Mouse (Mus musculus) embryonic facial prominence, embryonic 15.5 days (tissue): Measurements from ENCODE around the gene Acad12. TPM values are rescaled to one million over a fixed set of nuclear protein-coding genes. Genes with fewer than 3 reads are reported as not detected.

Experiments
- ATAC-seq: fragments of 200-750 bp; cut with Nextera tagmentation; 2 replicates; pipeline ENCODE4 v1.8.0; 2017; ENCODE audit warnings: low read depth, moderate TSS enrichment; ENCODE audit not compliant: insufficient number of reproducible peaks, low FRiP score, low TSS enrichment
- H3K27ac ChIP-seq: fragments of 300-500 bp; sonication (generic); replicated peaks from 2 replicates; pipeline ENCODE4 v1.5.1; 2015; ENCODE audit warnings: mild to moderate bottlenecking, inconsistent platforms
- H3K27me3 ChIP-seq: fragments of 300-500 bp; sonication (generic); 2 replicates; pipeline ENCODE4 v1.6.1; 2015; ENCODE audit warnings: inconsistent platforms
- H3K36me3 ChIP-seq: fragments of 300-500 bp; sonication (generic); 2 replicates; pipeline ENCODE4 v1.6.1; 2015; ENCODE audit warnings: mild to moderate bottlenecking, inconsistent platforms
- H3K4me1 ChIP-seq: fragments of 300-500 bp; sonication (generic); 2 replicates; pipeline ENCODE4 v1.6.1; 2015; ENCODE audit warnings: inconsistent platforms
- H3K4me2 ChIP-seq: fragments of 300-500 bp; sonication (generic); replicated peaks from 2 replicates; pipeline ENCODE4 v1.6.1; 2015; ENCODE audit warnings: mild to moderate bottlenecking, inconsistent platforms
- H3K4me3 ChIP-seq: fragments of 300-500 bp; sonication (generic); replicated peaks from 2 replicates; pipeline ENCODE4 v1.5.1; 2015; ENCODE audit warnings: mild to moderate bottlenecking, inconsistent platforms
- H3K9ac ChIP-seq: fragments of 300-500 bp; sonication (generic); 2 replicates; pipeline ENCODE4 v1.6.1; 2015; ENCODE audit warnings: inconsistent platforms
- H3K9me3 ChIP-seq: fragments of 300-500 bp; sonication (generic); replicated peaks from 2 replicates; pipeline ENCODE4 v1.6.1; 2016; ENCODE audit warnings: inconsistent platforms
- WGBS: fragments of 180-500 bp; shearing (Covaris S2); methylation state at CpG from one replicate; pipeline ENCODE4 v1.1.7; 2015; 5-methylcytosine and 5-hydroxymethylcytosine counted together
- polyA plus RNA-seq: library from polyadenylated mRNA; unstranded; fragments of >200 nt; fragmentation: Nextera tagmentation; extraction: Ambion mirVana; gene quantifications from 2 replicates; pipeline ENCODE4 v1.2.1, GENCODE M21; 2015

The Acad12 gene
- polyA plus RNA-seq, 1 experiment from 2014 or later: 2.4 TPM

- Histone ChIP-seq H3K9me3 (no peaks in the 10 kb centered on the region), H3K36me3 (no peaks in the 10 kb centered on the region), H3K9ac (peak within 1 kb of the TSS; percentile 52), H3K27ac (peak within 1 kb of the TSS; percentile 84), H3K27me3 (no peaks in the 10 kb centered on the region), H3K4me2 (peak within 1 kb of the TSS; percentile 89), H3K4me3 (peak within 1 kb of the TSS; percentile 63), H3K4me1 (peaks cover 22% of the 10 kb centered on the region)
- 2% methylated on average over 47 of the region's 47 CpGs for WGBS
- ATAC-seq: peak; percentile 87
Observed at GRCm38 (mm10) chr5:121593451-121594401, 25.0 kb downstream of the Acad12 start, which contains the start of gene Aldh2. Aldh2 (minus strand) TSS chr5:121593824.

GRCm38 (mm10) chr5:121592816-121593407, 25.8 kb downstream of the Acad12 start:
- H3K27ac ChIP-seq: peak overlapping the region; percentile 84
- no peaks in the 10 kb centered on the region for H3K36me3 ChIP-seq
- H3K9ac ChIP-seq: peak overlapping the region; percentile 52
- H3K27me3 ChIP-seq: no peaks in the 10 kb centered on the region
- H3K4me3 ChIP-seq: peak overlapping the region; percentile 63
- ATAC-seq: 0 out of 2 replicates have a peak, but pooled peaks have one; percentile 40
- no peaks in the 10 kb centered on the region for H3K9me3 ChIP-seq
- peak overlapping the region; percentile 89 for H3K4me2 ChIP-seq
- H3K4me1 ChIP-seq: peaks cover 22% of the 10 kb centered on the region
- 2% methylated on average over 33 of the region's 33 CpGs for WGBS

- H3K27ac ChIP-seq: no peak overlapping the region
- no peaks in the 10 kb centered on the region for H3K36me3 ChIP-seq
- no peaks in the 10 kb centered on the region for H3K9me3 ChIP-seq
- WGBS: 47% methylated on average over 11 of the region's 11 CpGs
- peaks cover 25% of the 10 kb centered on the region for H3K4me1 ChIP-seq
- H3K4me3 ChIP-seq: peak overlapping the region; percentile 63
- H3K4me2 ChIP-seq: peak overlapping the region; percentile 89
- no peak for ATAC-seq
- no peaks in the 10 kb centered on the region for H3K27me3 ChIP-seq
- H3K9ac ChIP-seq: no peak overlapping the region
Observed at GRCm38 (mm10) chr5:121592064-121592815, 26.5 kb downstream of the Acad12 start.

- Histone ChIP-seq H3K9ac (no peak overlapping the region), H3K36me3 (no peaks in the 10 kb centered on the region), H3K4me2 (no peak overlapping the region), H3K4me3 (no peak overlapping the region), H3K27ac (no peak overlapping the region), H3K4me1 (peaks cover 31% of the 10 kb centered on the region), H3K9me3 (no peaks in the 10 kb centered on the region), H3K27me3 (no peaks in the 10 kb centered on the region)
- WGBS: 68% methylated on average over 11 of the region's 11 CpGs
- no peak for ATAC-seq
Observed at GRCm38 (mm10) chr5:121591417-121592063, 27.2 kb downstream of the Acad12 start.

- peaks cover 39% of the 10 kb centered on the region for H3K4me1 ChIP-seq
- no peak for ATAC-seq
- H3K4me3 ChIP-seq: no peak overlapping the region
- 81% methylated on average over 6 of the region's 6 CpGs for WGBS
- no peak overlapping the region for H3K27ac ChIP-seq
- no peak overlapping the region for H3K9ac ChIP-seq
- no peak overlapping the region for H3K4me2 ChIP-seq
- no peaks in the 10 kb centered on the region for H3K27me3 ChIP-seq
- no peaks in the 10 kb centered on the region for H3K9me3 ChIP-seq
- H3K36me3 ChIP-seq: no peaks in the 10 kb centered on the region
Observed at GRCm38 (mm10) chr5:121589928-121590327, 28.8 kb downstream of the Acad12 start.

- H3K9ac ChIP-seq: no peak overlapping the region
- H3K36me3 ChIP-seq: no peaks in the 10 kb centered on the region
- H3K27ac ChIP-seq: peak overlapping the region; percentile 4; the same call in 1 of the 2 replicates
- no peaks in the 10 kb centered on the region for H3K27me3 ChIP-seq
- H3K9me3 ChIP-seq: no peaks in the 10 kb centered on the region
- peaks cover 25% of the 10 kb centered on the region for H3K4me1 ChIP-seq
- WGBS: 57% methylated on average over 6 of the region's 6 CpGs
- ATAC-seq: no peak
- no peak overlapping the region for H3K4me3 ChIP-seq
- no peak overlapping the region for H3K4me2 ChIP-seq
Observed at GRCm38 (mm10) chr5:121586400-121587039, 32.2 kb downstream of the Acad12 start.

GRCm38 (mm10) chr5:121585699-121586098, 33.0 kb downstream of the Acad12 start:
- Histone ChIP-seq H3K4me2 (no peak overlapping the region), H3K27ac (0 out of 2 replicates have a peak overlapping the region, but pooled peaks have one; percentile 4), H3K9ac (no peak overlapping the region), H3K4me1 (peaks cover 25% of the 10 kb centered on the region), H3K27me3 (no peaks in the 10 kb centered on the region), H3K4me3 (no peak overlapping the region), H3K9me3 (no peaks in the 10 kb centered on the region), H3K36me3 (peaks cover 5% of the 10 kb centered on the region)
- 90% methylated on average over 5 of the region's 5 CpGs for WGBS
- ATAC-seq: no peak

GRCm38 (mm10) chr5:121585005-121585404, 33.7 kb downstream of the Acad12 start:
- WGBS: 91% methylated on average over 10 of the region's 10 CpGs
- Histone ChIP-seq H3K9me3 (no peaks in the 10 kb centered on the region), H3K4me1 (peaks cover 25% of the 10 kb centered on the region)

GRCm38 (mm10) chr5:121583765-121584501, 34.8 kb downstream of the Acad12 start:
- H3K9me3 ChIP-seq: no peaks in the 10 kb centered on the region
- H3K27ac ChIP-seq: peak overlapping the region; percentile 17; the same call in 1 of the 2 replicates
- 49% methylated on average over 12 of the region's 12 CpGs for WGBS
- no peak overlapping the region for H3K9ac ChIP-seq
- H3K4me3 ChIP-seq: no peak overlapping the region
- peak; percentile 79; the same call in 1 of the 2 replicates for ATAC-seq
- H3K36me3 ChIP-seq: peaks cover 22% of the 10 kb centered on the region
- H3K27me3 ChIP-seq: no peaks in the 10 kb centered on the region
- H3K4me2 ChIP-seq: no peak overlapping the region
- peaks cover 25% of the 10 kb centered on the region for H3K4me1 ChIP-seq

More at GRCm38 (mm10) chr5:121585005-121585404, 33.7 kb downstream of the Acad12 start:
- Histone ChIP-seq H3K36me3 (peaks cover 12% of the 10 kb centered on the region), H3K27ac (no peak overlapping the region), H3K27me3 (no peaks in the 10 kb centered on the region), H3K4me2 (no peak overlapping the region), H3K9ac (no peak overlapping the region), H3K4me3 (no peak overlapping the region)
- no peak for ATAC-seq

- 84% methylated on average over 8 of the region's 8 CpGs for WGBS
- no peaks in the 10 kb centered on the region for H3K27me3 ChIP-seq
- no peaks in the 10 kb centered on the region for H3K9me3 ChIP-seq
- peaks cover 40% of the 10 kb centered on the region for H3K36me3 ChIP-seq
- no peak for ATAC-seq
- peaks cover 20% of the 10 kb centered on the region for H3K4me1 ChIP-seq
- no peak overlapping the region for H3K9ac ChIP-seq
- no peak overlapping the region for H3K27ac ChIP-seq
- no peak overlapping the region for H3K4me3 ChIP-seq
- H3K4me2 ChIP-seq: no peak overlapping the region
Observed at GRCm38 (mm10) chr5:121581945-121582344, 36.8 kb downstream of the Acad12 start.
